Mouse (Mus musculus) embryonic fibroblast, embryonic 13.5 days (primary cell): ENCODE measurements at regions not wholly inside any gene's neighbourhood (a gene's known extent, or its start where the extent isn't known, plus 50 kb on each side); places are given as distances from the start of the nearest gene placed in this dataset.

Experiments
- CTCF ChIP-seq: IDR thresholded peaks from 2 replicates; pipeline ENCODE4 v1.5.1; 2011; ENCODE audit warnings: mild to moderate bottlenecking, control low read depth, low read length, moderate library complexity, borderline replicate concordance; ENCODE audit not compliant: insufficient read depth
- POLR2A ChIP-seq: IDR thresholded peaks from 2 replicates; pipeline ENCODE4 v1.6.1; 2011; ENCODE audit warnings: low read depth, mild to moderate bottlenecking, control low read depth, low read length, moderate library complexity

GRCm38 (mm10) chr12:95392821-95393220 is 299.2 kb upstream of the Flrt2 start:
- TF ChIP-seq CTCF (no peak), POLR2A (no peak)
